Mouse (Mus musculus): ENCODE data around the gene Aadacl3. TPM values are rescaled to one million over a fixed set of nuclear protein-coding genes. Genes with fewer than 3 reads are reported as not detected.

Gene Aadacl3
- polyA plus RNA-seq, 1 experiment from 2014 or later: not detected

Other genes with a start within 250 kb of the Aadacl3 start
- not detected in 2 replicates for gene Pramel5, start 183.3 kb downstream of the Aadacl3 start, polyA plus RNA-seq (2015; fragmentation: Nextera tagmentation; extraction: Ambion mirVana)
- not detected in 2 replicates for gene Gm13128, start 133.5 kb downstream of the Aadacl3 start, polyA plus RNA-seq (2015; fragmentation: Nextera tagmentation; extraction: Ambion mirVana)
- gene Gm13119, start 105.8 kb downstream of the Aadacl3 start, polyA plus RNA-seq (2015; fragmentation: Nextera tagmentation; extraction: Ambion mirVana): not detected in 2 replicates
- not detected in 2 replicates for gene Pramef20, start 85.8 kb downstream of the Aadacl3 start, polyA plus RNA-seq (2015; fragmentation: Nextera tagmentation; extraction: Ambion mirVana)
- gene Pramef12, start 55.3 kb downstream of the Aadacl3 start, polyA plus RNA-seq (2015; fragmentation: Nextera tagmentation; extraction: Ambion mirVana): not detected in 2 replicates
- not detected in 2 replicates for gene 1700012P22Rik, start 25.0 kb downstream of the Aadacl3 start, polyA plus RNA-seq (2015; fragmentation: Nextera tagmentation; extraction: Ambion mirVana)
- gene Gm9944, start 10.4 kb downstream of the Aadacl3 start, polyA plus RNA-seq (2015; fragmentation: Nextera tagmentation; extraction: Ambion mirVana): not detected in 2 replicates
- gene 9430007A20Rik, start 56.1 kb upstream of the Aadacl3 start, polyA plus RNA-seq (2015; fragmentation: Nextera tagmentation; extraction: Ambion mirVana): not detected in 2 replicates
- not detected in 2 replicates for gene Gm13124, start 101.4 kb upstream of the Aadacl3 start, polyA plus RNA-seq (2015; fragmentation: Nextera tagmentation; extraction: Ambion mirVana)
- gene Aadacl4, start 150.0 kb upstream of the Aadacl3 start, polyA plus RNA-seq (2015; fragmentation: Nextera tagmentation; extraction: Ambion mirVana): not detected in 2 replicates
- gene Gm436, start 222.6 kb upstream of the Aadacl3 start, polyA plus RNA-seq (2015; fragmentation: Nextera tagmentation; extraction: Ambion mirVana): not detected in 2 replicates